Mouse (Mus musculus): ENCODE measurements around the gene Gm10295.

The Gm10295 gene

DNA sequence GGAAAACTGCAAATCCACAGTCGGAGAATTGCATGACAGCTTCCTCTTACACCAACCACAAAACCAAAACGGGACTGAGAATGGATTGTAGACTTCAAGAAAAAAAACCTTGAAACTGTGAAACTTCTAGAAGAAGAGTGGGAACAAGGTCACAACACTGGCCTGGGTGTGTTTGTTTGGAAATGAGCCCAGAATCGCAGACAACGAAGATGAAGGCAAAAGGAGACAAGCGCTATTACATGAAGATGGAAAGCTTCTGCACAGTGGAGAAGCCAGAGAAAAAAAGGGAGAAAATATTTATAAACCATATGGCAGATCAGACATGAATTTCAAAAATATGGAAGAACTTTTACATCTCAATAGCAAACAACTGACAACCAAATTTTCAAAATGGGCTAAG is 4.3 kb upstream of the Gm10295 start:
- DNase-seq (ENCODE audit: low spot score in 2 of 2) = no peak

- DNase-seq (ENCODE audit: low spot score in 2 of 2) = no peak
These were observed 2.4 kb downstream of the Gm10295 start for GRCm38 (mm10) chr7:71348922-71349321.

DNA sequence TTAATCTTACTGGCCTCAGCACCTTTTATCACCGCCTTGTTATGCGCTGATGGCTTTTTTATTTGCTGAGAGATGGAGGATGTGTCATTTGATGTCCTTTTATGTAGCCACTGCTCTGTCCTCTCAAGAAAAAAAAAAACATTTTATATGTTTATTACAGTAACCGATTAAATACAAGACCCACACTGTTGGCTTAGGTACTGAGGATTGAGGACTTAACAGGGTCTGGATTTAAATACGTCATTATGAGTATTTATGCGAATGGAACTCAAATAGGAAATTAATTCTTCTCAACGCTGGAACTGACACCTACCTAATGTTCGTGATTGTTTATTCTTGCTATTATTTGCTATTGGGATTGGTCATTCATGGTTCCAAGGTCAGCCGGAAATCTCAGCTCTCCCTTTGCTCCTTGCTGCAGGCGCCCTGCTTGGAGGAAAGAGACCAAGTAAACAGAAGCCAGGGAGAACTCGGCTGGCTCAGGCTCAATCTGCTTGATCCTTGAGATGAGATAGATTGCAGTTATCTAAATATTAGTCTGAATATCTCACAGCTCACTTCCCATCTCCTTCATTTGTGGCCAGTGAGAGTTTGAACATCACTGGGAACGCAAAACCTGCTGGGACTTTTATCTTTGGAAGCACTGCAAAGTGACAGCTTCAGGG is 26.2 kb downstream of the Gm10295 start:
- no peak for DNase-seq (ENCODE audit: low spot score in 2 of 2)

DNA sequence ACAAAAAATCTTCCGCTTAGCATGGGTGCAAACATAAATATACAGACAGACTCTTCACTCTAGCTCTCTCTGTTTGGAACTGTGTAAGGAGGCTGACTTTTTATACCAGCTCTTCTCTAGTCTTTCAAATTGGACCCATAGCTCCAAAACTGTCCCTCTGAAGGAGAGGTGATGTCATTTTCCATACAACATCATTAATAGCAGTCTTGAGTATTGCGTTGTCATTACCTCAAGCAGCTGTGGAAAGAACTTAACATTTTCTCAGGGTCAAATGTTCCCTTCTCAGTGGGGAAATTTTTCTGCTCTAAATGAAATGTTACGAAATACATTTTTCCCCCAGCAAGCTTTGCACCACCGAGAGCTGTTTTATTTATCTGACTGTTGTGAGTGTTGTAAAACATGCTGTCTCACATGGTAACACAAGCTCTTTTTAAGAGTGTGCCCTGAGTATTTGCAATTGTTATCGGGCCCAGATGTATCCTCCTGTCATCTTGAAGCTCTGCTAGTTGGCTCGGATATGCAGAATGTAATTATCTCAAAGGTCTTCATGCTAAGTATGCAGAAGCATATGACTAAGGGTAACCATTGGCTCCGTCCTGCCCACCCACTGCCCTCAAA is 38.0 kb downstream of the Gm10295 start:
- no peak for DNase-seq (ENCODE audit: low spot score in 2 of 2)

GRCm38 (mm10) chr7:71312375-71312774 is 38.9 kb downstream of the Gm10295 start:
- no peak for DNase-seq (ENCODE audit: low spot score in 2 of 2)

GRCm38 (mm10) chr7:71311411-71311810 is 39.9 kb downstream of the Gm10295 start:
- no peak for DNase-seq (ENCODE audit: low spot score in 2 of 2)

DNA sequence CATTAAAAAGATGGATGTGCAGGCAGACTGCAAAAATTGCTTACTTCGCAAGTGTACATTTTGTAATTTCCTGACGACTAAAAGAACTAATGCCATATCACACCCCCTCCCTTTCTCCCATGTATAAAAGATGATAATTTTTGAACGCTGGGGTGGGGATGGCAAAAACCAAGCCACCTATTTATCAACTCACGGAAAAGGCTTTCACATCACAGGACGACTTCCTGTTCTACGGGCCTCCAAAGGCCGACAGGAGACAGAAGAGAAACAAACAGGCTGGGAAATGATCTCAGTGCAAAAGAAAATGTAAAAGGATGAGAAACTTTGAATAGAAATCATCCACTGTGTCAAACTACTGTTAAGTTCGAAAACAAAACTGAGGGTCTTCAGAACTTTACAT is 43.2 kb downstream of the Gm10295 start:
- no peak for DNase-seq (ENCODE audit: low spot score in 2 of 2)

DNA sequence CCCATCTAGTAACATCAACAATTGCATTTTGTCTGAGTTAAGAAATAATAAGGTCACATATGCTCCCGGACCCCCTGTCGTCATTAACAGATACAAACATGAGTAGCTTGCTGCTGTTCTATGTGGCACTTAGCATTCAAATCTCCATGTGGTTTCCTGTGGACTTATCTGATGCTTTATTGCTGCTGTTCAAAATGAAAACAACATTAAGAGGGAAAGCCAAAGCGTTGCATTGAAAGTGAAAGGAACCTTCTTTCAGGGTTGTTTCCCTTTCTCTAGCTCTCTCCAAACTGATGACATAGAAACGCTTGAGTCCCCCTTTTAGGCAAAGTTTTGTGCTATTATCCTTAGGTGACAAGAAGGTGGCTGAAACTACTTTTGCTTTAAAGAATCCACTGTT is 48.6 kb downstream of the Gm10295 start:
- no peak for DNase-seq (ENCODE audit: low spot score in 2 of 2)

All from right cerebral cortex, postnatal 36 days (tissue).